Mouse (Mus musculus) embryonic facial prominence, embryonic 10.5 days (tissue): ENCODE results near the gene Bmp10. TPM values are rescaled to one million over a fixed set of nuclear protein-coding genes. Genes with fewer than 3 reads are reported as not detected.

Experiments
- DNase-seq: peaks from one replicate; pipeline ENCODE4 v3.0.0-alpha.2; 2017; ENCODE audit warnings: low spot score
- H3K27ac ChIP-seq: fragments of 300-500 bp; sonication (generic); replicated peaks from 2 replicates; pipeline ENCODE4 v1.5.1; 2016; ENCODE audit warnings: mild to moderate bottlenecking
- H3K27me3 ChIP-seq: fragments of 300-500 bp; sonication (generic); replicated peaks from 2 replicates; pipeline ENCODE4 v1.6.1; 2016; ENCODE audit warnings: low read depth, mild to moderate bottlenecking; ENCODE audit not compliant: poor library complexity, severe bottlenecking
- H3K36me3 ChIP-seq: fragments of 300-500 bp; sonication (generic); replicated peaks from 2 replicates; pipeline ENCODE4 v1.6.1; 2016; ENCODE audit warnings: mild to moderate bottlenecking, moderate library complexity
- H3K4me1 ChIP-seq: fragments of 300-500 bp; sonication (generic); 2 replicates; pipeline ENCODE4 v1.6.1; 2016
- H3K4me3 ChIP-seq: fragments of 300-500 bp; sonication (generic); 2 replicates; pipeline ENCODE4 v1.5.1; 2016; ENCODE audit warnings: mild to moderate bottlenecking, moderate library complexity
- H3K9me3 ChIP-seq: fragments of 300-500 bp; sonication (generic); 2 replicates; pipeline ENCODE4 v1.6.1; 2016; ENCODE audit warnings: mild to moderate bottlenecking
- WGBS: fragments of 180-500 bp; shearing (Covaris S2); methylation state at CpG from one replicate; pipeline ENCODE4 v1.1.7; 2016; 5-methylcytosine and 5-hydroxymethylcytosine counted together
- polyA plus RNA-seq: library from polyadenylated mRNA; unstranded; fragments of >200 nt; fragmentation: Nextera tagmentation; extraction: Ambion mirVana; gene quantifications from 2 replicates; pipeline ENCODE4 v1.2.1, GENCODE M21; 2016

The Bmp10 gene
- polyA plus RNA-seq: not detected in 2 replicates

- Histone ChIP-seq H3K4me3 (no peak within 1 kb of the TSS), H3K4me1 (no peaks in the 10 kb centered on the region), H3K9me3 (no peaks in the 10 kb centered on the region), H3K36me3 (no peaks in the 10 kb centered on the region), H3K27me3 (no peaks in the 10 kb centered on the region), H3K27ac (no peak within 1 kb of the TSS)
- WGBS: 71% methylated on average over 7 of the region's 7 CpGs
- DNase-seq: no peak
These were observed at the start of gene Bmp10 for GRCm38 (mm10) chr6:87428487-87429044. Gene Bmp10 (plus strand): TSS chr6:87428994.

- no peaks in the 10 kb centered on the region for H3K36me3 ChIP-seq
- H3K4me3 ChIP-seq: peak overlapping the region; percentile 46
- peak; percentile 35 for DNase-seq
- H3K27ac ChIP-seq: no peak overlapping the region
- H3K27me3 ChIP-seq: peaks cover 66% of the 10 kb centered on the region
- H3K9me3 ChIP-seq: no peaks in the 10 kb centered on the region
- H3K4me1 ChIP-seq: peaks cover 20% of the 10 kb centered on the region
- 8% methylated on average over 24 of the region's 24 CpGs for WGBS
These were observed 44.7 kb upstream of the Bmp10 start for GRCm38 (mm10) chr6:87383926-87384691.

- H3K4me1 ChIP-seq: peaks cover 27% of the 10 kb centered on the region
- H3K4me3 ChIP-seq: no peak overlapping the region
- H3K9me3 ChIP-seq: no peaks in the 10 kb centered on the region
- H3K36me3 ChIP-seq: no peaks in the 10 kb centered on the region
- no peak for DNase-seq
- H3K27me3 ChIP-seq: peaks cover 66% of the 10 kb centered on the region
- WGBS: 65% methylated on average over 6 of the region's 6 CpGs
- H3K27ac ChIP-seq: no peak overlapping the region
These were observed 44.0 kb upstream of the Bmp10 start for GRCm38 (mm10) chr6:87384761-87385160.

GRCm38 (mm10) chr6:87386203-87386602, 42.6 kb upstream of the Bmp10 start:
- peaks cover 31% of the 10 kb centered on the region for H3K4me1 ChIP-seq
- H3K9me3 ChIP-seq: no peaks in the 10 kb centered on the region
- H3K27ac ChIP-seq: no peak overlapping the region
- peak; percentile 73 for DNase-seq
- H3K4me3 ChIP-seq: no peak overlapping the region
- no peaks in the 10 kb centered on the region for H3K36me3 ChIP-seq
- WGBS: 17% methylated on average over 7 of the region's 7 CpGs
- peaks cover 58% of the 10 kb centered on the region for H3K27me3 ChIP-seq

GRCm38 (mm10) chr6:87386681-87387080, 42.1 kb upstream of the Bmp10 start:
- 87% methylated on average over 10 of the region's 10 CpGs for WGBS
- Histone ChIP-seq H3K27me3 (peaks cover 58% of the 10 kb centered on the region), H3K27ac (no peak overlapping the region), H3K36me3 (no peaks in the 10 kb centered on the region), H3K4me1 (peaks cover 31% of the 10 kb centered on the region), H3K9me3 (no peaks in the 10 kb centered on the region), H3K4me3 (no peak overlapping the region)
- no peak for DNase-seq

- no peak within 1 kb of the TSS for H3K27ac ChIP-seq
- peaks cover 38% of the 10 kb centered on the region for H3K27me3 ChIP-seq
- H3K36me3 ChIP-seq: no peaks in the 10 kb centered on the region
- DNase-seq: no peak
- WGBS: 45% methylated on average over 7 of the region's 7 CpGs
- H3K4me1 ChIP-seq: peaks cover 32% of the 10 kb centered on the region
- no peaks in the 10 kb centered on the region for H3K9me3 ChIP-seq
- H3K4me3 ChIP-seq: no peak within 1 kb of the TSS
These were observed 39.9 kb upstream of the Bmp10 start, which contains the start of gene Gkn3 for GRCm38 (mm10) chr6:87388877-87389276. Gene Gkn3 (minus strand): TSS chr6:87388935.

DNA sequence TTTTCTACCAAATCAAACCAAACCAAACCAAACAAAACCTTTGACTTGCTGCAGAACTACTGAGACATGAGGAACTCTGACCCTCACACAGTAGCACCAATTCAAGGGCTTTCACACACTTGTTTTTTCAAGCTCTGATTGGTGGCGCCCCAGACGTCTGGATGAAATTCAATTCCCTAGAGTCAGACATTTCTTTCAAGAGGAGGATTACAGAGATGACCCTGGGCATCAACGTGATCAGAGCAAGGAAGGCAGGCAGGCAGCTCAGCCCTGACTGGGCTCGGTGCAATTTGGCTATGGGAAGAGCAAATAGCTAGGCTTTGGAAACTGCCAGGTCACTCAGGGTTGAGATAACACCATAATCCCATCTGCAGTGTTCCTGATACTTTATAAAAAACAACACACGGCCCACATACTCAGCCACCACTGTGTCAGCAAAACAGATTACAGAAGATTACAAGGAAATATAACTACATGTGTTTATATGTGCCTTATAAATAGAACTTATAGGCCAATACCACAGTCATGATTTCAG, 39.3 kb upstream of the Bmp10 start:
- Histone ChIP-seq H3K27me3 (peaks cover 35% of the 10 kb centered on the region), H3K36me3 (no peaks in the 10 kb centered on the region), H3K4me3 (no peak overlapping the region), H3K9me3 (no peaks in the 10 kb centered on the region), H3K4me1 (peaks cover 29% of the 10 kb centered on the region), H3K27ac (no peak overlapping the region)
- WGBS: 21% methylated on average over 5 of the region's 5 CpGs
- peak; percentile 32 for DNase-seq

- H3K27me3 ChIP-seq: no peaks in the 10 kb centered on the region
- 66% methylated on average over 8 of the region's 8 CpGs for WGBS
- H3K4me1 ChIP-seq: peaks cover 20% of the 10 kb centered on the region
- H3K27ac ChIP-seq: no peak overlapping the region
- no peak for DNase-seq
- no peaks in the 10 kb centered on the region for H3K36me3 ChIP-seq
- no peaks in the 10 kb centered on the region for H3K9me3 ChIP-seq
- no peak overlapping the region for H3K4me3 ChIP-seq
These were observed 35.2 kb upstream of the Bmp10 start for GRCm38 (mm10) chr6:87393466-87394205.

GRCm38 (mm10) chr6:87394783-87395182, 34.0 kb upstream of the Bmp10 start:
- 89% methylated on average over 9 of the region's 9 CpGs for WGBS

GRCm38 (mm10) chr6:87399137-87399536, 29.7 kb upstream of the Bmp10 start:
- no peaks in the 10 kb centered on the region for H3K27me3 ChIP-seq
- DNase-seq: peak; percentile 81
- no peaks in the 10 kb centered on the region for H3K9me3 ChIP-seq
- no peak overlapping the region for H3K27ac ChIP-seq
- 1% methylated on average over 5 of the region's 5 CpGs for WGBS
- peaks cover 13% of the 10 kb centered on the region; the same call in 1 of the 2 replicates for H3K4me1 ChIP-seq
- no peak overlapping the region for H3K4me3 ChIP-seq
- H3K36me3 ChIP-seq: no peaks in the 10 kb centered on the region

More at GRCm38 (mm10) chr6:87394783-87395182, 34.0 kb upstream of the Bmp10 start:
- Histone ChIP-seq H3K36me3 (no peaks in the 10 kb centered on the region), H3K27me3 (no peaks in the 10 kb centered on the region), H3K4me1 (peaks cover 12% of the 10 kb centered on the region), H3K4me3 (no peak overlapping the region), H3K27ac (no peak overlapping the region), H3K9me3 (no peaks in the 10 kb centered on the region)
- no peak for DNase-seq

DNA sequence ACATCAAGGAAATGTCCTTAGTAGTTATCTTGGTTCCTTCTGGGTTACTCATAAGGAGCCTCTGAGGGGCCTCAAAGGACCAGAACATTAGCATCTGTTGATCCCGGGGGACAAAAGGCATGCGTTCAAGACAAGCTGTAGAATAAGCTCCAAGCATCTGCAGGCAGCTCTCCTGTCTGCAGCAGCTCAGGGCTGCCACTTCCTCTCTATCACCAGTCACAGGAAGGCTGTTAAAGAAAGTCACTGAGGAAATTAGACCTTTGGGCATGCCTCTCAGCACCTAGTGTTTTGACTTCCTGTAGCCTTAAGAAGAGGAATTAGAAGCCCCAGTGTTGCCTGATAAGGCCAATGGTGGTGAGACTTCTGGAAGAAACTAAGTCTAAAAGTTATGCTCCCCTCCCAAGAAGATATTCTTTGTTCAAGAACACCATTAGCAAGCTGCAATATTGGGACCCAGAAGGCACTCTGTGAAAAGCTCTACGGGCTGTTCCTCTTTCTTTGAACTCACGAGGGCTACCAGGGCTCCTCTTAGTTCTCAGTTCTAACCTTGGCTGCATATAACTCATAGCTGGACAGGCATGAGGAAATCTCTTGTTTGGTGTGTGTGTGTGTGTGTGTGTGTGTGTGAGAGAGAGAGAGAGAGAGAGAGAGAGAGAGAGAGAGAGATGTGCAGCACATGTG, 28.8 kb upstream of the Bmp10 start:
- WGBS: 67% methylated on average over 4 of the region's 4 CpGs
- Histone ChIP-seq H3K36me3 (no peaks in the 10 kb centered on the region), H3K9me3 (no peaks in the 10 kb centered on the region), H3K27ac (no peak overlapping the region), H3K27me3 (no peaks in the 10 kb centered on the region), H3K4me3 (no peak overlapping the region), H3K4me1 (peaks cover 13% of the 10 kb centered on the region; the same call in 1 of the 2 replicates)
- no peak for DNase-seq

DNA sequence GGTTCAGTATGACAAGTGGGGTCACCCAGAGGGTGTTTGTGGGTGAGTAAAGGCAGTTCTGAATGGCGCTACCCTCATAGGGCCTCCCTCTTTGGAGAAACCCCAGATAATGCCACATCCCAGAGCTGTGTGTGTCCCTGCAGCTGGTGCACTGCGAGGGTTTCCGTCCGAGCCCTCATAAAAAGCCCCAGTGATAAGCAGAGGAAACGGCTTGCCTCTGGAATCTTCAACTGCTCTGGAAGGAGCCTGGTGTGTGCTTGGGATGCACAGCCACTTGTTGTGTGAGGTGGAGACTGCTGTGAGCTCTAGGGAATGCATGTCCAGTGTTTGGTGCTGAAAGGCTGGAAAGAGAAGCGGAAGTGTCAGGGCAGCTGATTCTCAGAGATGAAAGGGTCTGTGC, 27.3 kb upstream of the Bmp10 start:
- WGBS: 73% methylated on average over 6 of the region's 6 CpGs

More for the DNA sequence above, 27.3 kb upstream of the Bmp10 start:
- no peak overlapping the region for H3K4me3 ChIP-seq
- no peak for DNase-seq
- no peak overlapping the region for H3K27ac ChIP-seq
- H3K4me1 ChIP-seq: peaks cover 13% of the 10 kb centered on the region; the same call in 1 of the 2 replicates
- no peaks in the 10 kb centered on the region for H3K36me3 ChIP-seq
- no peaks in the 10 kb centered on the region for H3K9me3 ChIP-seq
- no peaks in the 10 kb centered on the region for H3K27me3 ChIP-seq
